Mouse (Mus musculus) heart, embryonic 14.5 days (tissue): ENCODE measurements around the gene Osbpl5. TPM values are rescaled to one million over a fixed set of nuclear protein-coding genes. Genes with fewer than 3 reads are reported as not detected.
A peak's percentile ranks its signal among the peaks of the same experiment; 100 is the strongest.
"Not testable (repeated sequence)": the region's sequence is repeated elsewhere in the genome, so short reads cannot be mapped to it uniquely, and the experiment has no call there.

Experiments
- ATAC-seq: fragments of 200-750 bp; cut with Nextera tagmentation; 2 replicates; pipeline ENCODE4 v1.8.0; 2017; ENCODE audit warnings: low read depth, moderate TSS enrichment; ENCODE audit not compliant: insufficient number of reproducible peaks, insufficient read depth, low FRiP score
- H3K27ac ChIP-seq, 2 experiments: fragments of 200-500 bp in 1 of 2; fragments of 300-500 bp in 1 of 2; sonication (generic) in 1 of 2; replicated peaks in 1 of 2; 2 replicates each; pipeline ENCODE4 v1.5.1; 2012 to 2014; ENCODE audit warnings: low read depth in 2 of 2, low read length in 2 of 2, control low read depth in 1 of 2, mild to moderate bottlenecking in 1 of 2, mixed read lengths in 1 of 2; ENCODE audit not compliant: control insufficient read depth in 1 of 2, insufficient read depth in 1 of 2
- H3K27me3 ChIP-seq: fragments of 300-500 bp; sonication (generic); 2 replicates; pipeline ENCODE4 v1.6.1; 2014; ENCODE audit warnings: mild to moderate bottlenecking, low read length, control low read depth; ENCODE audit not compliant: control insufficient read depth, insufficient read depth
- H3K36me3 ChIP-seq: fragments of 300-500 bp; sonication (generic); 2 replicates; pipeline ENCODE4 v1.6.1; 2014; ENCODE audit warnings: mild to moderate bottlenecking, control low read depth, low read length, mixed read lengths; ENCODE audit not compliant: control insufficient read depth, insufficient read depth
- H3K4me1 ChIP-seq, 2 experiments: fragments of 200-500 bp in 1 of 2; fragments of 300-500 bp in 1 of 2; sonication (generic) in 1 of 2; 2 replicates each; pipeline ENCODE4 v1.6.1; 2012 to 2014; ENCODE audit warnings: low read length in 2 of 2, control low read depth in 1 of 2, mixed read lengths in 1 of 2; ENCODE audit not compliant: control insufficient read depth in 2 of 2, insufficient read depth in 2 of 2
- H3K4me2 ChIP-seq: fragments of 300-500 bp; sonication (generic); 2 replicates; pipeline ENCODE4 v1.6.1; 2014; ENCODE audit warnings: mild to moderate bottlenecking, low read length
- H3K4me3 ChIP-seq, 2 experiments: fragments of 200-500 bp in 1 of 2; fragments of 300-500 bp in 1 of 2; sonication (generic) in 1 of 2; 2 replicates each; pipeline ENCODE4 v1.5.1; 2012 to 2014; ENCODE audit warnings: low read length in 2 of 2, mild to moderate bottlenecking in 2 of 2, control low read depth in 1 of 2, low read depth in 1 of 2, moderate library complexity in 1 of 2; ENCODE audit not compliant: control insufficient read depth in 1 of 2, insufficient read depth in 1 of 2
- H3K9ac ChIP-seq: fragments of 300-500 bp; sonication (generic); 2 replicates; pipeline ENCODE4 v1.6.1; 2014; ENCODE audit warnings: mild to moderate bottlenecking, low read length
- H3K9me3 ChIP-seq: fragments of 300-500 bp; sonication (generic); 2 replicates; pipeline ENCODE4 v1.6.1; 2016; ENCODE audit warnings: low read length, control low read depth; ENCODE audit not compliant: control insufficient read depth
- WGBS: fragments of 180-500 bp; shearing (Covaris S2); extraction: QIAGEN DNeasy Blood & Tissue Kit; methylation state at CpG from one replicate; pipeline ENCODE4 v1.1.7; 2014; 5-methylcytosine and 5-hydroxymethylcytosine counted together
- polyA plus RNA-seq: library from polyadenylated mRNA; unstranded; fragments of >200 nt; fragmentation: Nextera tagmentation; extraction: Ambion mirVana; gene quantifications from 2 replicates; pipeline ENCODE4 v1.2.1, GENCODE M21; 2014

Osbpl5 gene
- polyA plus RNA-seq, 1 experiment from 2014 or later, result 34.9 TPM

DNA sequence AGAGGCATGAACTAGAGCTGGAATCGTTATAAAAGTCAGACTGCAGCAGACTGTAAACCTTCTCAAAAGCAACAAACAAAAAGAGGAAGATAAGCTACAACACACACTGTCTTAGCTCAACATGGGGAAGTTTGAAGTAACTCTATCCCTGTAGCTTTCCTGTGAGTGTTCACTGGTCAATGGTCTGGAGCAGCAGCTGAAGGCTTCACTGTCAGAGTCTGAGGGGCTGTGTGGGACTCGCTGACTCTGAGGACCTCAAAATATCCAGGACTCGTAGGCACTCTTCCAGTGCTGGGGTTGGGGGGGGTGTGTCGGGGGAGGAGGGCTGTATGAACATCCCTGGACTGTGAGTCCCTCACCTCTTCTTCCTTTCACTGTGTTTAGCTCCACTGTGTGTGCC lies 70.6 kb downstream of the Osbpl5 start:
- H3K27ac ChIP-seq, H3K9ac ChIP-seq, H3K4me1 ChIP-seq, H3K9me3 ChIP-seq, H3K27me3 ChIP-seq, ATAC-seq, H3K4me3 ChIP-seq: not testable (repeated sequence)
- Histone ChIP-seq H3K4me2 (peak overlapping the region; percentile 69; the same call in 1 of the 2 replicates), H3K36me3 (peaks cover 38% of the 10 kb centered on the region)
- 45% methylated on average over 4 of the region's 4 CpGs for WGBS

- 0 out of 4 replicates have a peak within 1 kb of the TSS, but pooled peaks of 1 of the 2 experiments have one; percentile 3 for H3K27ac ChIP-seq
These were observed 71.3 kb downstream of the Osbpl5 start, which contains the start of gene Tnfrsf23 for GRCm38 (mm10) chr7:143685359-143686067. TSS of gene Tnfrsf23 (minus strand) at chr7:143685872.

GRCm38 (mm10) chr7:143684569-143684968 lies 72.2 kb downstream of the Osbpl5 start:
- H3K9ac ChIP-seq, H3K4me3 ChIP-seq, H3K9me3 ChIP-seq, H3K4me1 ChIP-seq, H3K27ac ChIP-seq, H3K4me2 ChIP-seq, ATAC-seq, H3K27me3 ChIP-seq: not testable (repeated sequence)
- peaks cover 23% of the 10 kb centered on the region for H3K36me3 ChIP-seq
- 83% methylated on average over 1 of the region's 2 CpGs for WGBS

More at GRCm38 (mm10) chr7:143685359-143686067, 71.3 kb downstream of the Osbpl5 start, which contains the start of gene Tnfrsf23:
- Histone ChIP-seq H3K4me2 (peak within 1 kb of the TSS; percentile 69), H3K9ac (peak within 1 kb of the TSS; percentile 28), H3K4me3 (peak within 1 kb of the TSS; percentile 38 to 60), H3K9me3 (no peaks in the 10 kb centered on the region), H3K36me3 (peaks cover 32% of the 10 kb centered on the region), H3K27me3 (no peaks in the 10 kb centered on the region), H3K4me1 (peaks cover 0 to 2% of the 10 kb centered on the region in 2 experiments; a peak in 1 of 4 replicates)
- peak; percentile 84 for ATAC-seq
- 3% methylated on average over 35 of the region's 35 CpGs for WGBS

DNA sequence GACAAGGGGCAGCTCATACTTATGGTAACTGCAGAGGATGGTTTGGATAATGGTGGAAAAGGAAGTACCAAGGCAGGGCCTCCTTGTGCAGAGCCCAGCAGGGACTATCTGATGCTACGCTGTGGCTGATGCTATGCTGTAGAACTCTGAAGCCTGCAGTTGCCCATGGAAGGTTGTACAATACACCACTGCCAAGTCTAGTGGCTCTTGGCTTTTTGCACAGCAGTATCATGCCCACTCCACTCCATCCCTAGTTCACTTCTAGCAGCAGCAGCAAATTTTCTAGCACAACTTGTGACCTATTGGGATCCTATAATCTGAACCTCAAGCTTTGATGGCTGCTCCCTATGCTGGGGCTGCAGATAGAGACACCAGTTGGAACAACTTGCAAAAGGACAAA lies 75.2 kb downstream of the Osbpl5 start:
- Histone ChIP-seq H3K36me3 (no peaks in the 10 kb centered on the region), H3K4me2 (no peak overlapping the region), H3K4me1 (no peaks in the 10 kb centered on the region), H3K9me3 (no peaks in the 10 kb centered on the region), H3K9ac (no peak overlapping the region), H3K27me3 (no peaks in the 10 kb centered on the region), H3K27ac (no peak overlapping the region), H3K4me3 (no peak overlapping the region)
- WGBS, result 100% methylated on average over 1 of the region's 1 CpGs
- ATAC-seq, result no peak

GRCm38 (mm10) chr7:143680836-143681235 lies 75.9 kb downstream of the Osbpl5 start:
- not testable (repeated sequence) for H3K4me1 ChIP-seq, H3K27ac ChIP-seq, H3K9ac ChIP-seq, ATAC-seq, H3K9me3 ChIP-seq, H3K4me3 ChIP-seq, H3K27me3 ChIP-seq, H3K4me2 ChIP-seq, H3K36me3 ChIP-seq
- 64% methylated on average over 2 of the region's 2 CpGs for WGBS

- H3K4me2 ChIP-seq, H3K4me3 ChIP-seq, H3K9ac ChIP-seq, H3K9me3 ChIP-seq, ATAC-seq, H3K27ac ChIP-seq, H3K4me1 ChIP-seq, H3K27me3 ChIP-seq, H3K36me3 ChIP-seq: not testable (repeated sequence)
- 68% methylated on average over 2 of the region's 2 CpGs for WGBS
These were observed 77.1 kb downstream of the Osbpl5 start for GRCm38 (mm10) chr7:143679650-143680049.

- H3K4me2 ChIP-seq, result no peak overlapping the region
- no peak overlapping the region for H3K4me3 ChIP-seq
- H3K4me1 ChIP-seq, result no peaks in the 10 kb centered on the region
- H3K9ac ChIP-seq, result no peak overlapping the region
- 0 out of 2 replicates have a peak, but pooled peaks cover 2% of the 10 kb centered on the region for H3K9me3 ChIP-seq
- no peaks in the 10 kb centered on the region for H3K27me3 ChIP-seq
- no peaks in the 10 kb centered on the region for H3K36me3 ChIP-seq
- no peak for ATAC-seq
- H3K27ac ChIP-seq, result no peak overlapping the region
These were observed 90.1 kb downstream of the Osbpl5 start for GRCm38 (mm10) chr7:143666427-143667311.
